Mouse (Mus musculus) T-helper 2 cell (primary cell): ENCODE data around the gene Btn2a2.

Experiments
- in situ Hi-C: fragments of 300-600 bp; cut with MboI, MseI; formaldehyde crosslinking; loops from one replicate; pipeline ENCODE4 v1.15.1; 2025; ENCODE audit warnings: high pct_unique_total_duplicates

Btn2a2 gene

GRCm38 (mm10) chr13:23524654-23525053, 36.0 kb upstream of the Btn2a2 start:
- in situ Hi-C loops, result loop anchor here (5.0 kb wide), 2 partner anchors 227 to 1607 kb away; no protein-coding TSS in a partner anchor

- in situ Hi-C loops, result loop anchor here (5.0 kb wide), 1 partner anchor 1607 kb away; no protein-coding TSS in a partner anchor
Observed at GRCm38 (mm10) chr13:23523976-23524375, 35.3 kb upstream of the Btn2a2 start.

GRCm38 (mm10) chr13:23521703-23522102, 33.0 kb upstream of the Btn2a2 start:
- in situ Hi-C loops, result loop anchor here (5.0 kb wide), 1 partner anchor 1604 kb away; no protein-coding TSS in a partner anchor

- in situ Hi-C loops, result loop anchor here (5.0 kb wide), 1 partner anchor 87 kb away; no protein-coding TSS in a partner anchor
Observed at GRCm38 (mm10) chr13:23519416-23519815, 30.8 kb upstream of the Btn2a2 start.

- in situ Hi-C loops, result loop anchor here (5.0 kb wide), 1 partner anchor 87 kb away; no protein-coding TSS in a partner anchor
Observed at GRCm38 (mm10) chr13:23518885-23519284, 30.2 kb upstream of the Btn2a2 start.

GRCm38 (mm10) chr13:23518295-23518603, 29.6 kb upstream of the Btn2a2 start:
- in situ Hi-C loops, result loop anchor here (5.0 kb wide), 1 partner anchor 86 kb away; no protein-coding TSS in a partner anchor

- in situ Hi-C loops, result loop anchor here (5.0 kb wide), 1 partner anchor 85 kb away; no protein-coding TSS in a partner anchor
Observed at GRCm38 (mm10) chr13:23517603-23518294, 29.1 kb upstream of the Btn2a2 start.

GRCm38 (mm10) chr13:23516822-23517602, 28.4 kb upstream of the Btn2a2 start:
- in situ Hi-C loops, result loop anchor here (5.0 kb wide), 1 partner anchor 85 kb away; no protein-coding TSS in a partner anchor

- in situ Hi-C loops, result loop anchor here (5.0 kb wide), 1 partner anchor 84 kb away; no protein-coding TSS in a partner anchor
Observed at GRCm38 (mm10) chr13:23515826-23516620, 27.4 kb upstream of the Btn2a2 start.

- in situ Hi-C loops, result loop anchor here (5.0 kb wide), 1 partner anchor 83 kb away; no protein-coding TSS in a partner anchor
Observed at GRCm38 (mm10) chr13:23515281-23515680, 26.6 kb upstream of the Btn2a2 start.

GRCm38 (mm10) chr13:23513517-23513916, 24.9 kb upstream of the Btn2a2 start:
- in situ Hi-C loops, result no loop called here

GRCm38 (mm10) chr13:23510127-23510526, 21.5 kb upstream of the Btn2a2 start:
- in situ Hi-C loops, result no loop called here

- in situ Hi-C loops, result no loop called here
Observed at GRCm38 (mm10) chr13:23506819-23507515, 18.3 kb upstream of the Btn2a2 start.

- in situ Hi-C loops, result no loop called here
Observed at GRCm38 (mm10) chr13:23506351-23506750, 17.7 kb upstream of the Btn2a2 start.

- in situ Hi-C loops, result no loop called here
Observed at GRCm38 (mm10) chr13:23505662-23506345, 17.1 kb upstream of the Btn2a2 start.

GRCm38 (mm10) chr13:23503797-23504196, 15.1 kb upstream of the Btn2a2 start:
- in situ Hi-C loops, result no loop called here

- in situ Hi-C loops, result no loop called here
Observed at GRCm38 (mm10) chr13:23502916-23503315, 14.3 kb upstream of the Btn2a2 start.

GRCm38 (mm10) chr13:23502031-23502567, 13.4 kb upstream of the Btn2a2 start:
- in situ Hi-C loops, result no loop called here

GRCm38 (mm10) chr13:23501511-23501910, 12.9 kb upstream of the Btn2a2 start:
- in situ Hi-C loops, result no loop called here
